Mouse (Mus musculus): ENCODE measurements around the gene Ceacam1. TPM values are rescaled to one million over a fixed set of nuclear protein-coding genes. Genes with fewer than 3 reads are reported as not detected.

Ceacam1 gene
- polyA plus RNA-seq, 1 experiment from 2014 or later, result 0.74 TPM

Other genes starting within 250 kb of the Ceacam1 start
- 14.1 and 16.1 TPM in 2 replicates for gene Gsk3a, start 239.8 kb downstream of the Ceacam1 start, polyA plus RNA-seq (2014; fragmentation: Nextera tagmentation; extraction: Ambion mirVana)
- gene Erf, start 226.8 kb downstream of the Ceacam1 start, polyA plus RNA-seq (2014; fragmentation: Nextera tagmentation; extraction: Ambion mirVana), result 12.8 and 14.2 TPM in 2 replicates
- 25.4 and 39.0 TPM in 2 replicates for gene Cic, start 209.9 kb downstream of the Ceacam1 start, polyA plus RNA-seq (2014; fragmentation: Nextera tagmentation; extraction: Ambion mirVana)
- gene Pafah1b3, start 179.6 kb downstream of the Ceacam1 start, polyA plus RNA-seq (2014; fragmentation: Nextera tagmentation; extraction: Ambion mirVana), result 335 and 344 TPM in 2 replicates
- gene Prr19, start 176.2 kb downstream of the Ceacam1 start, polyA plus RNA-seq (2014; fragmentation: Nextera tagmentation; extraction: Ambion mirVana), result 0.86 and 1.3 TPM in 2 replicates
- gene Tmem145, start 171.5 kb downstream of the Ceacam1 start, polyA plus RNA-seq (2014; fragmentation: Nextera tagmentation; extraction: Ambion mirVana), result 9.9 and 10.6 TPM in 2 replicates
- 10.9 and 11.3 TPM in 2 replicates for gene Megf8, start 160.4 kb downstream of the Ceacam1 start, polyA plus RNA-seq (2014; fragmentation: Nextera tagmentation; extraction: Ambion mirVana)
- not detected in 2 replicates for gene Cnfn, start 107.9 kb downstream of the Ceacam1 start, polyA plus RNA-seq (2014; fragmentation: Nextera tagmentation; extraction: Ambion mirVana)
- 2.6 and 3.3 TPM in 2 replicates for gene Lipe, start 78.9 kb downstream of the Ceacam1 start, polyA plus RNA-seq (2014; fragmentation: Nextera tagmentation; extraction: Ambion mirVana)
- gene Cxcl17, start 64.7 kb downstream of the Ceacam1 start, polyA plus RNA-seq (2014; fragmentation: Nextera tagmentation; extraction: Ambion mirVana), result 0.28 TPM in 1 of 2 replicates, not detected in the other
- gene Ceacam2, start 62.3 kb upstream of the Ceacam1 start, polyA plus RNA-seq (2014; fragmentation: Nextera tagmentation; extraction: Ambion mirVana), result not detected in 2 replicates
- not detected in 2 replicates for gene Erich4, start 138.3 kb upstream of the Ceacam1 start, polyA plus RNA-seq (2014; fragmentation: Nextera tagmentation; extraction: Ambion mirVana)
- 25.1 and 25.5 TPM in 2 replicates for gene Dmac2, start 141.8 kb upstream of the Ceacam1 start, polyA plus RNA-seq (2014; fragmentation: Nextera tagmentation; extraction: Ambion mirVana)
- gene B3gnt8, start 149.1 kb upstream of the Ceacam1 start, polyA plus RNA-seq (2014; fragmentation: Nextera tagmentation; extraction: Ambion mirVana), result 0.36 and 0.91 TPM in 2 replicates
- gene Bckdha, start 181.4 kb upstream of the Ceacam1 start, polyA plus RNA-seq (2014; fragmentation: Nextera tagmentation; extraction: Ambion mirVana), result 32.9 and 35.2 TPM in 2 replicates
- gene Exosc5, start 181.6 kb upstream of the Ceacam1 start, polyA plus RNA-seq (2014; fragmentation: Nextera tagmentation; extraction: Ambion mirVana), result 48.1 and 49.9 TPM in 2 replicates
- gene Tmem91, start 197.6 kb upstream of the Ceacam1 start, polyA plus RNA-seq (2014; fragmentation: Nextera tagmentation; extraction: Ambion mirVana), result 1.6 and 2.2 TPM in 2 replicates
- gene B9d2, start 203.2 kb upstream of the Ceacam1 start, polyA plus RNA-seq (2014; fragmentation: Nextera tagmentation; extraction: Ambion mirVana), result 33.1 and 34.8 TPM in 2 replicates
- gene Tgfb1, start 209.4 kb upstream of the Ceacam1 start, polyA plus RNA-seq (2014; fragmentation: Nextera tagmentation; extraction: Ambion mirVana), result 1.0 and 1.1 TPM in 2 replicates
- 30.5 and 33.7 TPM in 2 replicates for gene Ccdc97, start 241.5 kb upstream of the Ceacam1 start, polyA plus RNA-seq (2014; fragmentation: Nextera tagmentation; extraction: Ambion mirVana)

Measured in hindbrain, embryonic 11.5 days (tissue).